8 mouse cellular contexts compared by ENCODE assay signal in the genomic region with DNA sequence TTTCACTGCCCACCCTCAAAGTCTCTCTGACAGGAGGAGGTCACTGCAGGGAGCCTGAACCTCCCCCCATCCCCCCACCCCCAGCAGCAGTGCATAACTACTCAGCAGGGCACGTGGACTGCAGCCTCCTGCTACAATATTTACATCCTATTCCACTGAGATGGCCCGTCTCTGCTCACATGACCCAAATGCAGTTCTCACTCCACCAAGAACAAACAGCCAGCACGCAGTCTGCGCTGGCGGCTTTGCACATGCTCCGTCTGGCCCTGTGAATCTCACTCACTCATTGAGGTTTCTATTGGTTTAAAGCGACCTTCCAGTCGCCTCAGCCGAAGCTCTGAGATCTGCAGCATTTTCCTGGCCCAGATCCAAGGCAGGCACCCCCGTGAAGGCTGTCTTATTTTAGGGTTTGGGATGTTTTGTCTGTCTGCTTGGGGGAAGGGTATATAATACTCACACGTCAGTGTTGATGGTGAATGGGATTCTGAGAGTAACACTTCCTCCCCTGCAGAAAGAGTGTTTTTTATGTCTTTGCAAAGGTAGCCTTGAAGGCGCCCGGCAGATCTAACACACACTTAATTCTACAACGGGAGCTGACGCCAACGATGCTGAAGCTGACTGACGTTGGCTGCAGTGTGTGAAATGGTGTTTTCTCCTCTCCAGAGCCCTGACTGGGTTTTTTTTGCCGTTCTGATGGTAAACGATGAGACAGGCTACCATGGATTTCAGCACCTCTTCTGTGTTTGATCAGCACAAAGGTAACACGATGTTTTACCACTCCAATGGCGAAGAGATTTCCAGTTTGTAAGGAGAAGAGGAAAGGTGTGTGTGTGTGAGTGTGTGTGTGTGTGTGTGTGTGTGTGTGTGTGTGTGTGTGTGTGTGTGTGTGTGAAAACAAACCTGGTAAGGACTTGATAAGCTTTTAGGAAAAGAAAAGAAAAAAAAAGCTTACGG. TPM values are rescaled to one million over a fixed set of nuclear protein-coding genes. Genes with fewer than 3 reads are reported as not detected.
DNase-seq lines count a peak whose midpoint lies in the region; ATAC-seq and TF ChIP-seq lines count a peak whose summit lies in the region.

Gene Ankrd55, plus strand, starts transcription at position 227 of the 954 bp plus-strand sequence.

- H3K36me3 ChIP-seq in forebrain, embryonic 12.5 days (replicated peaks) = no peaks in the 10 kb centered on the region
- H3K36me3 ChIP-seq in hindbrain, embryonic 14.5 days (replicated peaks; ENCODE audit: control insufficient read depth, insufficient read depth) = no peaks in the 10 kb centered on the region
- no peaks in the 10 kb centered on the region for H3K36me3 ChIP-seq in lung, embryonic 15.5 days

- no peaks in the 10 kb centered on the region for H3K9me3 ChIP-seq in forebrain, embryonic 12.5 days
- H3K9me3 ChIP-seq in hindbrain, embryonic 14.5 days (ENCODE audit: control insufficient read depth, low read length) = no peaks in the 10 kb centered on the region
- H3K9me3 ChIP-seq in lung, embryonic 15.5 days = no peaks in the 10 kb centered on the region

- H3K27ac ChIP-seq in forebrain, embryonic 12.5 days = peak within 1 kb of the TSS; percentile 69
- peak within 1 kb of the TSS; percentile 89 for H3K27ac ChIP-seq in hindbrain, embryonic 14.5 days
- H3K27ac ChIP-seq in lung, embryonic 15.5 days = no peak within 1 kb of the TSS

- H3K4me1 ChIP-seq in forebrain, embryonic 12.5 days = peaks cover 14% of the 10 kb centered on the region
- H3K4me1 ChIP-seq in hindbrain, embryonic 14.5 days (replicated peaks; ENCODE audit: control insufficient read depth, insufficient read depth, low read length) = peaks cover 19% of the 10 kb centered on the region
- peaks cover 13% of the 10 kb centered on the region for H3K4me1 ChIP-seq in lung, embryonic 15.5 days

- H3K4me2 ChIP-seq in forebrain, embryonic 12.5 days = peak within 1 kb of the TSS; percentile 42
- H3K4me2 ChIP-seq in hindbrain, embryonic 14.5 days (replicated peaks) = peak within 1 kb of the TSS; percentile 54
- peak within 1 kb of the TSS; percentile 60 for H3K4me2 ChIP-seq in lung, embryonic 15.5 days

- ATAC-seq in CD4-positive, CD25-positive, alpha-beta regulatory T cell, adult 4 months = peak; percentile 65
- peak; percentile 90 for ATAC-seq in forebrain, embryonic 12.5 days (ENCODE audit: low FRiP score)
- ATAC-seq in hindbrain, embryonic 14.5 days (ENCODE audit: low FRiP score) = peak; percentile 96
- ATAC-seq in lung, embryonic 15.5 days (ENCODE audit: borderline replicate concordance, extremely low read depth, low FRiP score, low TSS enrichment) = peak; percentile 93

- H3K4me3 ChIP-seq in forebrain, embryonic 12.5 days (replicated peaks) = peak within 1 kb of the TSS; percentile 8; the same call in 1 of the 2 replicates
- peak within 1 kb of the TSS; percentile 30 for H3K4me3 ChIP-seq in hindbrain, embryonic 14.5 days (replicated peaks; ENCODE audit: low read length)
- peak within 1 kb of the TSS; percentile 29 for H3K4me3 ChIP-seq in lung, embryonic 15.5 days

- no peak for TF ChIP-seq POLR2A in brain, embryonic 14.5 days (IDR thresholded peaks at IDR 0.05; ENCODE audit: borderline replicate concordance, extremely low read depth, insufficient read depth, insufficient read length, poor library complexity, severe bottlenecking)

- no peaks in the 10 kb centered on the region for H3K27me3 ChIP-seq in forebrain, embryonic 12.5 days
- H3K27me3 ChIP-seq in hindbrain, embryonic 14.5 days (ENCODE audit: control insufficient read depth, insufficient read depth, low read length) = no peaks in the 10 kb centered on the region
- 0 out of 2 replicates have a peak, but pooled peaks cover 3% of the 10 kb centered on the region for H3K27me3 ChIP-seq in lung, embryonic 15.5 days

- peak; percentile 94 for DNase-seq in brain, embryonic 14.5 days (ENCODE audit: low read depth)
- DNase-seq in hindbrain, embryonic 14.5 days (ENCODE audit: low spot score) = peak; percentile 82
- DNase-seq in layer of hippocampus, postnatal 10 days (ENCODE audit: low spot score in 2 of 2) = peak; percentile 65 to 68
- peak; percentile 26 for DNase-seq in retina, adult 2 months (ENCODE audit: low read depth, low spot score)
- DNase-seq in urinary bladder, adult 2 months (ENCODE audit: low spot score) = peak; percentile 28

- 32% methylated on average over 22 of the region's 22 CpGs for WGBS in forebrain, embryonic 12.5 days
- WGBS in hindbrain, embryonic 14.5 days = 24% methylated on average over 22 of the region's 22 CpGs
- WGBS in lung, embryonic 15.5 days = 8% methylated on average over 22 of the region's 22 CpGs

- H3K9ac ChIP-seq in forebrain, embryonic 12.5 days = peak within 1 kb of the TSS; percentile 5; the same call in 1 of the 2 replicates
- peak within 1 kb of the TSS; percentile 61 for H3K9ac ChIP-seq in hindbrain, embryonic 14.5 days
- H3K9ac ChIP-seq in lung, embryonic 15.5 days = 0 out of 2 replicates have a peak within 1 kb of the TSS, but pooled peaks have one; percentile 19

- TF ChIP-seq CTCF in brain, embryonic 14.5 days (IDR thresholded peaks at IDR 0.05; ENCODE audit: borderline replicate concordance, extremely low read depth, insufficient read depth, insufficient read length) = no peak

RNA-seq across cellular contexts. Expression of gene Ankrd55, which starts in this region (rescaled TPM):
- 10 to 100 TPM; 12.1 to 14.6 TPM for polyA plus RNA-seq in CD4-positive, CD25-positive, alpha-beta regulatory T cell, adult 4 months (2017; shearing (Covaris generic))
- 6.0 and 8.5 TPM in 2 replicates for polyA plus RNA-seq in brain, embryonic 14.5 days (2012; rRNA removed)
- 1.0 and 1.3 TPM in 2 replicates for polyA plus RNA-seq in forebrain, embryonic 12.5 days (2016; fragmentation: Nextera tagmentation; extraction: Ambion mirVana)
- polyA plus RNA-seq in hindbrain, embryonic 14.5 days (2014; fragmentation: Nextera tagmentation; extraction: Ambion mirVana) = 9.2 and 10.9 TPM in 2 replicates
- total RNA-seq in layer of hippocampus, postnatal 10 days (2021) = 1 to 10 TPM; 8.6 to 9.1 TPM
- not detected in 2 replicates for polyA plus RNA-seq in lung, embryonic 15.5 days (2015; fragmentation: Nextera tagmentation; extraction: Ambion mirVana)
- polyA plus RNA-seq in urinary bladder, adult 2 months (2012; rRNA removed) = 0.33 and 0.38 TPM in 2 replicates

Comparison
In these comparisons a context has a peak if more than half of its experiments do, and no peak if none do; other contexts are left out.
1. Peak in ATAC-seq, H3K4me3 ChIP-seq, H3K9ac ChIP-seq and H3K4me2 ChIP-seq in lung, embryonic 15.5 days; RNA of the gene not detected or under 1 TPM.
2. Peak in DNase-seq in urinary bladder, adult 2 months; RNA of the gene not detected or under 1 TPM.
3. DNase-seq: peak in every context shown above with its lines; median percentile 94 in brain, embryonic 14.5 days; 82 in hindbrain, embryonic 14.5 days; 66 in layer of hippocampus, postnatal 10 days; 28 in urinary bladder, adult 2 months; 26 in retina, adult 2 months.
4. H3K9ac ChIP-seq: peak in every context shown above with its lines; median percentile 61 in hindbrain, embryonic 14.5 days; 19 in lung, embryonic 15.5 days; 5 in forebrain, embryonic 12.5 days.